ENCODE assay signal across 15 mouse cellular contexts in the genomic region with DNA sequence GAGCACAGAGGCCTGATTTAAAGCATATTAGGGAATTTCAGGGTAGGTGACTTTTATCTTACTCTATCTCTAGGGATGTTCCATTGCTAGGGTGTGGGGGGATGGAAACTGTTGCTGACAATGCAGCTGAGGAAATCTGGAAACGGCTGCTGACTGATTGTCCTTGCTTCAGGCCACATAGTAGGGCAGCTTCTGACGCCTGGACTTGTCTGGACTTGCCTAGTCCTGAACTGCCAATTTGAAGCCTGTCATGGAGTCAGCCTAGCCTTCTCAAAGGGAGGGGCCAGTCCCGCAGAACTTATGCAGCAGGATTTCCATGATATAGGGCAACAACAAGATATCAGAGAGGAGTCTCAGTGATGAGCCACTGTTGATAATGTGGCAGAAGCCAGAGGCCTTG.
"Had no signal": no experiment of that assay in that cellular context is flagged by ENCODE, and none has a peak within 500 bp of the region (broad histone marks: within the 10 kb centered on the region; RNA-seq: fewer than 3 reads in every experiment).

No protein-coding gene starts in this region.

- H3K9me3 ChIP-seq: liver, embryonic 13.5 days; midbrain, embryonic 12.5 days; midbrain, embryonic 15.5 days; neural tube, embryonic 12.5 days; neural tube, embryonic 15.5 days had no signal

- DNase-seq: kidney, adult 9 months; kidney, postnatal 14 days; liver, embryonic 13.5 days; lung, adult 2 months; right cerebral cortex, adult 18-20 months; right cerebral cortex, postnatal 14 days; right cerebral cortex, postnatal 4 days; thymus, adult 2 months; thymus, postnatal 25 days had no signal

- H3K27me3 ChIP-seq: liver, embryonic 13.5 days; midbrain, embryonic 12.5 days; midbrain, embryonic 15.5 days; neural tube, embryonic 12.5 days; neural tube, embryonic 15.5 days had no signal

- H3K4me3 ChIP-seq: left cerebral cortex, adult 2 months; liver, embryonic 13.5 days; midbrain, embryonic 12.5 days; midbrain, embryonic 15.5 days; neural tube, embryonic 12.5 days; neural tube, embryonic 15.5 days had no signal

- H3K27ac ChIP-seq: left cerebral cortex, adult 2 months; liver, embryonic 13.5 days; macrophage; midbrain, embryonic 12.5 days; midbrain, embryonic 15.5 days; neural tube, embryonic 12.5 days; neural tube, embryonic 15.5 days had no signal

- H3K4me1 ChIP-seq: liver, embryonic 13.5 days; midbrain, embryonic 12.5 days; neural tube, embryonic 12.5 days had no signal

- H3K9ac ChIP-seq: liver, embryonic 13.5 days; midbrain, embryonic 12.5 days; midbrain, embryonic 15.5 days; neural tube, embryonic 12.5 days; neural tube, embryonic 15.5 days had no signal

- H3K4me2 ChIP-seq: liver, embryonic 13.5 days; midbrain, embryonic 12.5 days; midbrain, embryonic 15.5 days; neural tube, embryonic 12.5 days; neural tube, embryonic 15.5 days had no signal

- H3K36me3 ChIP-seq: liver, embryonic 13.5 days; midbrain, embryonic 12.5 days; midbrain, embryonic 15.5 days; neural tube, embryonic 12.5 days; neural tube, embryonic 15.5 days had no signal
